Mouse (Mus musculus) ovary, adult 10 weeks (tissue): ENCODE measurements around the gene Ubxn11. TPM values are rescaled to one million over a fixed set of nuclear protein-coding genes. Genes with fewer than 3 reads are reported as not detected.

Experiments used
- polyA plus RNA-seq: library from polyadenylated mRNA; stranded (reverse); fragments of 350-450 nt; fragmentation: Illumina TruSeq; extraction: RNeasy Lipid Tissue Mini Kit (QIAGEN cat#74804); gene quantifications from one replicate; pipeline ENCODE4 v1.2.3, GENCODE M21; 2014

Gene Ubxn11
- polyA plus RNA-seq = not detected

DNA sequence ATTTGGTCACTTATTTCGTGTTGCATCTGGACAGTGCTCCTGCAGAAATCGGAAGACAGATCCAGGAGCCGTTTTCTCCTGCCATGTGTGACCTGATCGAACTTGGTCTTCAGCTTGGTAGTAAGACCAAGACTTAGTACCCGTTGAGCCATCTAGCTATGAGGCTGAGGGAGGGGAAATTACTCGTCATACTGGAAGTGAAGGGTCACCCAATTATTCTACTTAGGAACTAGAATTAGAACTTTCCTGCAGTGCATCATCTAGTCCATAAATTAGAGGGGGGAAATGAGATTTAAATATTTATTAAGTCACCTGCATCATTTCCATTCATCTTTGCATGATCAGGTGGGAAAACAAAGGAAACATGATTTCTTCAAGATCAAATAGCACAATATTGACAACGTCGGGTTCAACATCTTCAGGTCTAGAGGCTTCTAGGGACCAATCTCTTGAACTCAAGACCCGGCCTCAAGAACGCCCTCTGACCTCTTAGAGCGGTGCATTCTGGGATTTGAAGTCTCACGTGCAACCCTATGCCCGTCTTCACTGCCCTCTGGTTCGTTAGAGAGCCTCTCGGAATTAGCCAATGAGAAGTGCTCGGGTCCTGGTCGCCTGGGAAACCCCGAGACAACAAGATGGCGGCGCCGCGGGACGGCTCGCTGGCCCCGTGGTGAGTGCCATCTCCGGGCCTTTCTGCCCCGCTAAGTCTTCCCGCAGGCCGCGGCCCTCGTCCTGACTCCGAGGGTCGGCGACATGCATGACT lies at the start of gene Ubxn11:
TSS of gene Ubxn11 (plus strand) at position 592 of the 763 bp plus-strand sequence.

GRCm38 (mm10) chr4:134053538-134053937 lies 48.8 kb upstream of the Ubxn11 start, which contains the start of gene Zfp683:
Zfp683 (plus strand) TSS chr4:134053838.

GRCm38 (mm10) chr4:134060135-134060865 lies 42.1 kb upstream of the Ubxn11 start, which contains the start of gene Crybg2:
Crybg2 (plus strand) TSS chr4:134060815.

DNA sequence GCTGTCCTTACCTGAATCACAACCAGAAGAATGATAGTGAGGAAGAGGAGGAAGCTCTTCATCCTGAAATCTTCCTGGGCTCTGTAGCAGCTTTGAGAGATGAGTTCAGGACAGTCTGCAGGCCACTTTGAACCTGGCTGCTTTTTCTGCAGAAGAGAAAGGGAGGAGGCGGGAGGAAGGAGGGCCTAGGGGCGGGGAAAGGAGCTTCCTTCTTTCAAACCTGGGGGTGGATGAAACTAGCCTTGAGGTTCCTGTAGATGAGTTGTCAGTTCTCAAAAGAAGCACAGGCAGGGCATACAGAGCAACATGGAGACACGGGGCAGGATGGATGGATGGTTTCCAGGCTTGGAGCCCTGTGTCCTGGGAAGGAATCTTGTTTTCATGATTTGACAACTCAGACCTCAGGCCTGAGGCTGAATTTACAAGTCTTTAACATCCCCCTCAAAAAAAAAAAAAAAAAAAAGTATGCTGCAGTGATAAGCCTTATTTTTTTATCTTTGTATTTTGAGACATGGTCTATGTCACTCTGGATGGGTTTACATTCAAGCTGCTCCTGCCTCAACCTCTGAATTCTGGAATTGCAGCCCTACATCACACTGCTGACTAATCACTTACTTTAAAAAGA lies 7.3 kb upstream of the Ubxn11 start, which contains the start of gene Cd52:
TSS of gene Cd52 (minus strand) at position 160 of the 625 bp plus-strand sequence.

GRCm38 (mm10) chr4:134128221-134128982 lies 26.0 kb downstream of the Ubxn11 start, which contains the start of gene Sh3bgrl3:
Sh3bgrl3 (minus strand) TSS chr4:134128789.

Other genes with a start within 250 kb of the Ubxn11 start
- 0.63 TPM for gene Rps6ka1, start 214.8 kb upstream of the Ubxn11 start, polyA plus RNA-seq
- 1,094 TPM for gene Hmgn2, start 133.9 kb upstream of the Ubxn11 start, polyA plus RNA-seq
- gene Dhdds, start 101.7 kb upstream of the Ubxn11 start, polyA plus RNA-seq = 20.6 TPM
- 1.3 TPM for gene Lin28a, start 83.7 kb upstream of the Ubxn11 start, polyA plus RNA-seq
- not detected for gene Zfp683, start 48.7 kb upstream of the Ubxn11 start, polyA plus RNA-seq
- gene Crybg2, start 41.8 kb upstream of the Ubxn11 start, polyA plus RNA-seq = not detected
- gene Cd52, start 7.5 kb upstream of the Ubxn11 start, polyA plus RNA-seq = 44.5 TPM
- not detected for gene Sh3bgrl3, start 26.2 kb downstream of the Ubxn11 start, polyA plus RNA-seq
- gene Cep85, start 84.5 kb downstream of the Ubxn11 start, polyA plus RNA-seq = 6.6 TPM
- not detected for gene Gm7534, start 100.4 kb downstream of the Ubxn11 start, polyA plus RNA-seq
- gene Catsper4, start 124.8 kb downstream of the Ubxn11 start, polyA plus RNA-seq = not detected
- gene Cnksr1, start 135.8 kb downstream of the Ubxn11 start, polyA plus RNA-seq = not detected
- not detected for gene E130218I03Rik, start 141.1 kb downstream of the Ubxn11 start, polyA plus RNA-seq
- 0.46 TPM for gene Zfp593, start 143.0 kb downstream of the Ubxn11 start, polyA plus RNA-seq
- not detected for gene Gm30191, start 144.4 kb downstream of the Ubxn11 start, polyA plus RNA-seq
- not detected for gene Grrp1, start 151.5 kb downstream of the Ubxn11 start, polyA plus RNA-seq
- gene Pdik1l, start 185.3 kb downstream of the Ubxn11 start, polyA plus RNA-seq = 37.5 TPM
- gene Trim63, start 212.6 kb downstream of the Ubxn11 start, polyA plus RNA-seq = not detected
- 6.9 TPM for gene Slc30a2, start 240.6 kb downstream of the Ubxn11 start, polyA plus RNA-seq